Mouse (Mus musculus): ENCODE data around the gene Gpr155. TPM values are rescaled to one million over a fixed set of nuclear protein-coding genes. Genes with fewer than 3 reads are reported as not detected.

The Gpr155 gene
- polyA plus RNA-seq, 1 experiment = 30.8 TPM

DNA sequence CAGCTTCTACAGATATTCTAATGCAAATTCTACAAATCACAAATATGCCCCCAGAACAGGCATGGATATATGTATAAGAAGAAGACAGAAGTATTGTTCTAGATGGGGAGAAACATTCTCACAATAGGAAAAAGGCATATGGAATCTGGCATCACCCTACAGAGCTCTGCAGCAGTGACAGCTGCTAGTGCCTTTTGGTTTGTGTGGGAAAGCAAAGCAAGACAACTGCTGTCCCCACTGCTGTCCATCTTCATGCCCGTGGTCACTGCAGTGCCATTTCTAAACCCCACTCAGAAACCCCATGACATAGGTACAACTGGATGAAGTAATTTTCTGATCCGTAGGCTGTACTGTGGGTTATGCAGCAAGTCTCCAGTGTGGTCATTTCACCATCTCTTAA lies 6.4 kb upstream of the Gpr155 start:
- TF ChIP-seq CTCF (IDR thresholded peaks at IDR 0.05; ENCODE audit: low read depth, low read length) = no peak
- no peak for TF ChIP-seq POLR2A (IDR thresholded peaks at IDR 0.05; ENCODE audit: borderline replicate concordance, low read depth, low read length)
- no peak overlapping the region for H3K4me3 ChIP-seq (ENCODE audit: insufficient read depth, low read length)
- H3K27ac ChIP-seq (ENCODE audit: insufficient read depth, low read depth, low read length) = no peak overlapping the region
- H3K4me1 ChIP-seq (ENCODE audit: control insufficient read depth, insufficient read depth, low read length) = peaks cover 25% of the 10 kb centered on the region

DNA sequence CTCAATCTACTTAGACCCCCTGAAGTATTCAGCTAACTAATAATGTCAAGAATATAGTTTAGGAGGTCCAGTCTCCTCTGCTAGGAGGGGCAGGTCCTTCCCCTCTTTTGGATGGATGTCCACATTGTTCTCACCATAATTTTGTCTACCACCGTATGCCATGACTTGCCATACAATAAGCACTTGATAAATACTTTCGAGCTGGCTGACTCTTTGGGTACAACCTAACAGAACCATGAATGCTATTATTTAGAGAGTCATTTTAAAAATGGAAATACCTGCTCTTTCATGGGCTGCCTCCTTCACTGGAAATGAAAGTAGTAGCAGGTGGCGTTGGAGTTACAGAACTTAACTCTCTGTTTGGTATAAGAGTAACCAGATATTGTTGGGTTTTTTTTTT lies 3.6 kb upstream of the Gpr155 start:
- H3K27ac ChIP-seq (ENCODE audit: insufficient read depth, low read depth, low read length) = no peak overlapping the region
- TF ChIP-seq POLR2A (IDR thresholded peaks at IDR 0.05; ENCODE audit: borderline replicate concordance, low read depth, low read length) = no peak
- TF ChIP-seq CTCF (IDR thresholded peaks at IDR 0.05; ENCODE audit: low read depth, low read length) = no peak
- H3K4me3 ChIP-seq (ENCODE audit: insufficient read depth, low read length) = no peak overlapping the region
- H3K4me1 ChIP-seq (ENCODE audit: control insufficient read depth, insufficient read depth, low read length) = peaks cover 5% of the 10 kb centered on the region

DNA sequence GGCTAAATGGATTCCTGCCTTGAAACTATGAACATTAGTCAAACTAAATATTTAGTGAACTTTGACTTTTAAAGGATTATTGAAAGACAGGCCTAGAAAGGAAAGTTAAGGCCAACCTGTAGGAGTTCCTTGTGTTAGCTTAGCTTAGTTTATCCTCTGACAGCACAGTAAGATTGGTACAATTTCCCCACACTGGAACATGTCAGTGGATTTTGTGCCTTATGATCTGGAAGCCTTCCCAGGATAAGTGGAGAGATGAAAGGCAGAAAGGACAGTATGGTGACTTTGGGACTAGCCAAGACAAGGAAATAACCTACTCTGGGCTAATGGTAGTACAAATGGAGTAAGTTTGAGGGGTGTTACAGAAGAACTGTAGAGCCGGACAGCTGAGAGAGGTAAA lies 1.4 kb upstream of the Gpr155 start:
- H3K4me1 ChIP-seq (ENCODE audit: control insufficient read depth, insufficient read depth, low read length) = peaks cover 8% of the 10 kb centered on the region
- H3K27ac ChIP-seq (ENCODE audit: insufficient read depth, low read depth, low read length) = no peak overlapping the region
- no peak for TF ChIP-seq POLR2A (IDR thresholded peaks at IDR 0.05; ENCODE audit: borderline replicate concordance, low read depth, low read length)
- TF ChIP-seq CTCF (IDR thresholded peaks at IDR 0.05; ENCODE audit: low read depth, low read length) = no peak
- H3K4me3 ChIP-seq (ENCODE audit: insufficient read depth, low read length) = no peak overlapping the region

DNA sequence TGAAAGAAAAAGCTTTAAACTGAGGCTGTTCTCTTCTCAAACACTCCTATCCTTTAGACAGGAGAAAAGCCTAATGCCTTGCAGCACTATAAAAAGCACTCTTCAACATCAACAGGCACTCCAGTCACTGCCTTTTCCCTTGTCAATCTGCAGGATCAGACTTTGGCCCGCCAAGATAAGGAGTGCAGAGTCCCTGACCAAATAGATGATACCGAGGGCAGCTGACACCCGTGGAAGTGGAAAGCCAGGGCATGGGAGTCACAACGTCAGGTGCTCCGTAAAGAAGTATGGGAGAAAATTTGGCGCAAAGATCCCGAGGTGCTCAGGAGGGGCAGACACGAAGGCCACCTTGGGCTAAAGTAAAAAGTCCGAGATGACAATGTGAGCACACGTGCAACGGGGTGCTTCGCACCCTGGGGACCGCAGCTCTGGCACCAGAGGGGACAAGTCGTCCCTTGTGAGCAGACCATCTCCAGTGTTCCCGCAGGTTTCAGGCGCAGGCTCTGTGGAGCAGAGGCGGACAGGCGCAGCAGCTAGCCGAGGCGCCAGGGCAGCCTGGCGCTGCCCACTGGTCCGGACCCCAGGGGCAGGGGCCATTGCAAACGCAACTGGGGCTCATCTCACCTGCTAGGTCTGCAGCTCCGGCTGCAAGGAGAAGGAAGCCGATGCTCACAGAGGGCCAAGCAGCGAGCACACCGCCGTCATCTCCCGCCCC lies 574 bp downstream of the Gpr155 start:
- Histone ChIP-seq H3K4me1 (ENCODE audit: control insufficient read depth, insufficient read depth, low read length) (peaks cover 11% of the 10 kb centered on the region), H3K4me3 (ENCODE audit: insufficient read depth, low read length) (peak overlapping the region; percentile 87), H3K27ac (ENCODE audit: insufficient read depth, low read depth, low read length) (peak overlapping the region; percentile 15)
- no peak for TF ChIP-seq CTCF (IDR thresholded peaks at IDR 0.05; ENCODE audit: low read depth, low read length)
- no peak for TF ChIP-seq POLR2A (IDR thresholded peaks at IDR 0.05; ENCODE audit: borderline replicate concordance, low read depth, low read length)

DNA sequence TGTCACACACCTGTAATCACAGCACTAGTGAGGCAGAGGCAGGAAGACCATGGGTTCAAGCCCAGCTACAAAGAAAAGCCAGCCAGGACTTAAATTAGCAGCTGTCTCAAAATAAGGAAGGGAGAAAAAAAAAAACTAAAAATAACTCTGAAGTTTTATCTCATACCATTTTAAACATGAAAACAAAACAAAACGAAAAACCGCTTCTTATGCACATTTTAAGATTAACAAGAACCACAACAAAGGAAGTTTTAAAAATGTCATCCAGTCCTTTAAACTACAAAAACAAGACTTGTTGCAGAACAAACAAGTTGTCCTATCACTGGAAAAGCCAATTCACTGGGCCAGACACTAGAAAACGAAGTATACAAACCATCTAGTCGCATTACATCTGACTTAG lies 1.2 kb downstream of the Gpr155 start:
- H3K4me1 ChIP-seq (ENCODE audit: control insufficient read depth, insufficient read depth, low read length) = peaks cover 8% of the 10 kb centered on the region
- H3K27ac ChIP-seq (ENCODE audit: insufficient read depth, low read depth, low read length) = peak overlapping the region; percentile 15
- TF ChIP-seq CTCF (IDR thresholded peaks at IDR 0.05; ENCODE audit: low read depth, low read length) = no peak
- no peak for TF ChIP-seq POLR2A (IDR thresholded peaks at IDR 0.05; ENCODE audit: borderline replicate concordance, low read depth, low read length)
- no peak overlapping the region for H3K4me3 ChIP-seq (ENCODE audit: insufficient read depth, low read length)

DNA sequence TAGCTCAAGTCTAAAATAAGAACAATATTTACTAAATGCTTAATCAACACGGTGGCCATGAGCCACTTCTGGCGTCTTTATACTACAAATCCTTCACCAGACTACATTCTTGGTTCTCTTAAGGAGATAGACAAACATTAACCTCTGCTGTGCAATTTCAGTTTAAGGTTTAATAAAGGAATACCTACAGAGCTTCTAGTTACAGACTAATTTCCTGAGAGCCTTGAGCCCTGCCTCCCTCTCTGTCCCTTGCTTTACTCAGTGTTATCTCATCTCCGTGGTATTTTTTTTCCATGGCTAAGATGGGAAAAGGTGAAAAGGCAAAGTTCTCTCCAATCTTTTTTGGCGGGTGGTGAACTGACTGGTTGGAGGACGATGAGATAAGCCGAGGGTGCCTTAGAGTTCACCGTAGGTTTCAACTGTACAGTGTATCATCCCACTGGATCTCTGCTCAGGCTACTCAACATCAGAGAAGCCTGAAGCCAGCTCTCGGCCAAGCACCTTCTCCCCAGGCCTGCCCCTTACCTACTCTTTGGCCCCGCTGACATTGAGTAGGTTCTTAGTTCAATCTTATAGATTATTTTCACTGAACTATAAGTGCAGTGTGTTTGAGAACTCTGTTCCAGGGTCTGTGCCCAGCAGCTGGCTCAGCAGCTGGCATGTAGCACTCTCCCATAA lies 5.9 kb downstream of the Gpr155 start:
- Histone ChIP-seq H3K4me3 (ENCODE audit: insufficient read depth, low read length) (no peak overlapping the region), H3K27ac (ENCODE audit: insufficient read depth, low read depth, low read length) (no peak overlapping the region), H3K4me1 (ENCODE audit: control insufficient read depth, insufficient read depth, low read length) (peaks cover 8% of the 10 kb centered on the region)
- TF ChIP-seq POLR2A (IDR thresholded peaks at IDR 0.05; ENCODE audit: borderline replicate concordance, low read depth, low read length) (no peak), CTCF (IDR thresholded peaks at IDR 0.05; ENCODE audit: low read depth, low read length) (no peak)

DNA sequence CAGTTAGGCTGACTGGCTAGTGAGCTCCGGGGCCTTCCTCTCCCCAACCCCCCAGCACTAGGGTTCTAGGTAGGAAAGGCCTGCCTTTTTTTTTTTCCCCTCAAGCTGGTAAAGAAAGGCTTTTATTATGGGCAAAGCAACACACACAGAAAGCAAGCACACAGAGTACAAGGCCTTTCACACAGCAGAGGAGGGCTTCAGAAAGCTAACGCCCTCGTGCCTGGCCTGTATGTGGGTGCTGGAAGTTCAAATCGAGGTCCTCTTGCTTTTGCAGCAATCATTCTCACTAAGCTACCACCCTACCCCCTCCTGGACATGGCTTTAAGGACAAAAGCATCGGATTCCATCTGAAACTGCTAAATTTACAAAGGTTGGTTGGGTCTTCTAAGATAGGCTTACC lies 6.7 kb downstream of the Gpr155 start:
- no peak overlapping the region for H3K4me3 ChIP-seq (ENCODE audit: insufficient read depth, low read length)
- H3K27ac ChIP-seq (ENCODE audit: insufficient read depth, low read depth, low read length) = no peak overlapping the region
- no peak for TF ChIP-seq CTCF (IDR thresholded peaks at IDR 0.05; ENCODE audit: low read depth, low read length)
- TF ChIP-seq POLR2A (IDR thresholded peaks at IDR 0.05; ENCODE audit: borderline replicate concordance, low read depth, low read length) = no peak
- H3K4me1 ChIP-seq (ENCODE audit: control insufficient read depth, insufficient read depth, low read length) = peaks cover 8% of the 10 kb centered on the region

DNA sequence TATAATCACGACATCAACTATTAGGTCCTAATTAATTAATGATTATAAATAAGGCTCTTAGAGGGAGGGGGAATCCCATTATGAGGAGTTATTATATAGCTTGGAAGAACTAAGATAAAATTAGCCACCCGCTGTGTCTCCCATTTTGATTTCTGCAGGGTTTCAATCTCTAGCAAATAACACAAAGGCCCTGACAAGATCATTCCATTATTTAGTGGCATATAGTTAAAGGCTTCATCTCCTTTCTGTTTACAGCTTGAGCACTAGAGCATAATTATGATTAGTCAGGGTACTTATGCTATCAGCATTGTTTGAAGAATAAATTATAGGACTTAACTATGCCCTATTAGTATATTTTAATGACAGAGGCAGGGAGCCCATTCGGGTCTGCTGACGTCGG lies 8.0 kb downstream of the Gpr155 start:
- H3K27ac ChIP-seq (ENCODE audit: insufficient read depth, low read depth, low read length) = no peak overlapping the region
- no peak overlapping the region for H3K4me3 ChIP-seq (ENCODE audit: insufficient read depth, low read length)
- no peak for TF ChIP-seq POLR2A (IDR thresholded peaks at IDR 0.05; ENCODE audit: borderline replicate concordance, low read depth, low read length)
- TF ChIP-seq CTCF (IDR thresholded peaks at IDR 0.05; ENCODE audit: low read depth, low read length) = no peak
- peaks cover 5% of the 10 kb centered on the region; the same call in 1 of the 2 replicates for H3K4me1 ChIP-seq (ENCODE audit: control insufficient read depth, insufficient read depth, low read length)

DNA sequence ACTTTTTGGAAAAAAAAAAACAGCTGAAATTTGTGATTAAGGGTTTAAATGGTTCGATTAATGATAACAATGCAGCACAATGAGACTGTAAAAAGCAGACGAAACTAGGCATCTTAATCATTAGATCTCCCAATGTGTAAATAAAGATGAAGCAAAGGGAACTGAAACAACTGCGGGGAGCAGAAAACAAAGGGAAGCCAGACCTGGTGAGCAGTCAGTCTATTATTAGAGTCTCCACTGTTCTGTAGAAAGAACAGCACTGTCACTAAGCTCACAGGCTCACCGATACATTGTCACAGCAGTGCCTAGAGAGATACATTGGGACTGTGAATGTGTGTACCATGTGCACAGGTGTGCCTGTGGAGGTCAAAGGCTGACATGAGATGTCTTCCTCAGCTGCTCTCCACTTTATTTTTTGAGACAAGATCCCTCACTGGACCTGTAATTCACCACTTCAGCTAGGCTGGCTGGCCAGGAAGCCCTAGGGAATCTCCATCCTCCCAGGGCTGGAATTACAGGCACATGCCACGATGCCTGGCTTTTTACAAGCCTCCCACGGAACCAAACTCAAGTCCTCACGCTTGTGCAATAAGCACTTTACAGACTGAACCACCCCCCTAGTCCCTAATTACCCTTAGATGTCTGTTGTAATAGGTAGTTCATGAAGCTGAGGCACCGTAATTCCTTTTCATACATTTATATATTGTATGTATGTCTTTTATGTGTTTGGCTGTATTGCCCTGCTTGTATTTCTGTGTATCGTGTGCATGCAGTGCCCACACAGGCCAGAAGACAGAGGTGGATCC lies 14.6 kb downstream of the Gpr155 start:
- TF ChIP-seq POLR2A (IDR thresholded peaks at IDR 0.05; ENCODE audit: borderline replicate concordance, low read depth, low read length) (no peak), CTCF (IDR thresholded peaks at IDR 0.05; ENCODE audit: low read depth, low read length) (no peak)
- peak overlapping the region; percentile 87 for H3K27ac ChIP-seq (ENCODE audit: insufficient read depth, low read depth, low read length)
- peaks cover 17% of the 10 kb centered on the region for H3K4me1 ChIP-seq (ENCODE audit: control insufficient read depth, insufficient read depth, low read length)
- peak overlapping the region; percentile 30 for H3K4me3 ChIP-seq (ENCODE audit: insufficient read depth, low read length)

Measured in bone marrow macrophage, adult 2 months (primary cell).